Mouse (Mus musculus): ENCODE data around the gene Pcsk5. TPM values are rescaled to one million over a fixed set of nuclear protein-coding genes. Genes with fewer than 3 reads are reported as not detected.

Gene Pcsk5
- 0.53 TPM in 1 of 3 replicates, not detected in the others for total RNA-seq (2017)

DNA sequence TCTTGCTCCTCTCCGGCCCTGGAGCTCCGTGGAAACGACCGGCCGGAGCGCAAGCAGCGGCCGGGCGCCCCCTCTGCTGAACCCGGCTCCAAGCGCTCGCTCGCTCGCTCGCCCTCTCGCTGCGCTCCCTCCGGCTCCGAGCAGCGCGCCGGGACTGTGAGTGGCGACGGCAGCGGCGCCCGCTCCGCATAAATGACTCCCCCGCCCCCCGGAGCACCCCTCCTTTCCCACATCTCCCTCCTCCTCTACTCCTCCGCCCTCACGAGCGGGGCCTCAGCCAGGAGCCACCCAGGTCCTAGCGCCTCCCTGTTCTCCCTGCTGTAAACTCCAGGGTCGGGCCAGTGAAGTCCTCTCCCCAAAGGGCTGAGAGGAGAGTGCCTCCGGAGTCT, at the start of gene Pcsk5:
TSS of gene Pcsk5 (minus strand) at position 162 of the 389 bp plus-strand sequence.
- no peak for ATAC-seq (replicated peaks; ENCODE audit: insufficient number of reproducible peaks, low FRiP score, low TSS enrichment, poor library complexity, severe bottlenecking)

DNA sequence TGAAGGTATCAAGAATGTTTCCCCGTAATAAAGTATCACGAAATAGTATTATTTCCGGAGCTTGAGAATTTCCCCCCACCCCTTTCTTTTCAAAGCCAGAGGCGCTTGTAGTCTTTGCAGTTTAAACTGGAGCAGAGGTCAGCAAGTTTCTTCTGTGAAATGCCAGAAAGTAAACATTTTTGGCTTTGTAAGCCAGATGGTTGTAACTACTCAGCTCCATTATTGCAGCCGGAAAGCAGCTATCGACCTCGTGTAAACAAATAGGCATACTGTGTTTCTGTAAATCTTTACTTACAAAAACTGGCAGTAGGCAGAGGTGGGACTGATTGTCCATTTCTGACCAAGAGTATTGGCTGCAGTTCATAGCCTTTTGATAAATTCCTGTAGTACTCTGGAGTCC, 38.4 kb upstream of the Pcsk5 start:
- ATAC-seq (replicated peaks; ENCODE audit: insufficient number of reproducible peaks, low FRiP score, low TSS enrichment, poor library complexity, severe bottlenecking): no peak

- ATAC-seq (replicated peaks; ENCODE audit: insufficient number of reproducible peaks, low FRiP score, low TSS enrichment, poor library complexity, severe bottlenecking): no peak
These were observed 37.0 kb upstream of the Pcsk5 start for GRCm38 (mm10) chr19:17874388-17874787.

GRCm38 (mm10) chr19:17873755-17874154, 36.3 kb upstream of the Pcsk5 start:
- ATAC-seq (replicated peaks; ENCODE audit: insufficient number of reproducible peaks, low FRiP score, low TSS enrichment, poor library complexity, severe bottlenecking): no peak

- ATAC-seq (replicated peaks; ENCODE audit: insufficient number of reproducible peaks, low FRiP score, low TSS enrichment, poor library complexity, severe bottlenecking): no peak
These were observed 29.0 kb upstream of the Pcsk5 start for GRCm38 (mm10) chr19:17866317-17866891.

GRCm38 (mm10) chr19:17860351-17861014, 23.1 kb upstream of the Pcsk5 start:
- ATAC-seq (replicated peaks; ENCODE audit: insufficient number of reproducible peaks, low FRiP score, low TSS enrichment, poor library complexity, severe bottlenecking): no peak

GRCm38 (mm10) chr19:17856741-17857140, 19.3 kb upstream of the Pcsk5 start:
- ATAC-seq (replicated peaks; ENCODE audit: insufficient number of reproducible peaks, low FRiP score, low TSS enrichment, poor library complexity, severe bottlenecking): no peak

DNA sequence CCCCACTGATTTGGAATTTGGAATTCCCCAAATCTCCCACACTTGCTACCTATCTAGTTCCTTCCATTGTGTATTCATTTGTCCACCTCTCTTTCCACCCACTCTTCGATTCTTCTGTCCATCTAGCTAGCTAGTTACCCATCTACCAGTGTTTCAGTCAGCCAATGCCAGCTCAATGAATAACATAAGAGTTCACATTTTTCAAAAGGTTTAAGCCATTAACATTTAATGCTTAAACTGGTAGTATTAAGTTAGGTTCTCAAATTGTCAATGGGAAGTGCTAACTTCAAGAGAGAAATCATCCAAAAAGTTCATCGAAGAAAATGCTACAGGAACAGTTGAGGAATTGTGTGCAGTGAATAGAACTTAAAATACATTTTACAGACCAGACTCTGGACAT, 11.0 kb upstream of the Pcsk5 start:
- no peak for ATAC-seq (replicated peaks; ENCODE audit: insufficient number of reproducible peaks, low FRiP score, low TSS enrichment, poor library complexity, severe bottlenecking)

DNA sequence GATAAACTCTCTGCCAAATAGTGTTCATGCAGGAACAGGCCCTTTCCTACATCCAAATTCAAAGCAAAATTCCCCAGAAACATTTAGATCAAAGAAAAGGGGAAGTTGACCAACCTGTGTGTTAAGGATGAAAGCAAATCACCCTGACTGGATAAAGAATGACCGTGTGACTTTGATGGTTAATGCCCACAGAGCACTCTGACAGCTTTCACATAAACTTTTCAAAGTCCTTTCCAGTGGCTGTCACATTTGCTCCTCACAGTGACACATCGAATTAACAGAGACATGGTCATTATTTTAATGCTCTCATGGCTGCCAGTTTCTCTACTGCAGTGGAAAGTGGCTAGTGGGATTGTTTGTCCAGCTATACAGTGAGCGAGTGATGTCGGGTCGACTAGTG, 8.5 kb upstream of the Pcsk5 start:
- ATAC-seq (replicated peaks; ENCODE audit: insufficient number of reproducible peaks, low FRiP score, low TSS enrichment, poor library complexity, severe bottlenecking): no peak

DNA sequence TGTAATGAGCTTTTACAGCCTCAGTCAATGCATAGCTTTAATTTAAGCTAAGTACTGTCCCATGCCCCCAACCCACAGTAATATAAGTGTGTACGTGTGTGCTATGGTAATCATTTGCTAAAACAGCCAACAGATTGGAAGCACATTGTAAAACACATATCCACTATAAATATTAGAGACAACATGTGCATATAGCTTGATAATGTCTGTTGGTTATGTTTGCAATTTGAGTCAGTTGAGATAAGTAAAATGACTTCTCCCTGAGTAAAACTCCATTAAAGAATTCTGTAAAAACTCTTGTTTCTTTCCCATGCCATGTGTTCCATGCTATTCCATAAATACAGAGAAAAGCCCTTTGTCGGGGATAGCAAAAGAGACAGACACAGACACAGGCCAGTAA, 4.2 kb upstream of the Pcsk5 start:
- ATAC-seq (replicated peaks; ENCODE audit: insufficient number of reproducible peaks, low FRiP score, low TSS enrichment, poor library complexity, severe bottlenecking): no peak

DNA sequence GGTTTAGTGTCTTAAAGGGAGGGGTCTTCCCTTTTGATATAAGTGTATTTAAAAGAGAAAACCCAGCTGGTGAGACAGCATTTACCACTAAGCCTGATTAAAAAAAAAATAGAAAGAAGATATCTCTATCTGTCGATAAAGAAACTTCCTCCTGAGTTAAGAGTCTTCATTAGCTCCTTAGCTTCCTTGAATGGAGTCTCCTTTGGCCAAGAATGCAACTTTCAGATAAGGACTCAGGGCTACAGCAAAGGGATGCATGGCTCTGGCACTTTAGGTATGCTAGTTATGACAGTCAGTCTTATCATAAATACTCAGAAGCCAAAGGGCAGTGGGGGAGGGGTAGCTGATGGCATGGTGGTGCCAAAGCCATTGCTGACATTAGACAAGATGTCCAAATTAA, 2.4 kb upstream of the Pcsk5 start:
- no peak for ATAC-seq (replicated peaks; ENCODE audit: insufficient number of reproducible peaks, low FRiP score, low TSS enrichment, poor library complexity, severe bottlenecking)

- no peak for ATAC-seq (replicated peaks; ENCODE audit: insufficient number of reproducible peaks, low FRiP score, low TSS enrichment, poor library complexity, severe bottlenecking)
These were observed 614 bp downstream of the Pcsk5 start for GRCm38 (mm10) chr19:17836566-17837470.

DNA sequence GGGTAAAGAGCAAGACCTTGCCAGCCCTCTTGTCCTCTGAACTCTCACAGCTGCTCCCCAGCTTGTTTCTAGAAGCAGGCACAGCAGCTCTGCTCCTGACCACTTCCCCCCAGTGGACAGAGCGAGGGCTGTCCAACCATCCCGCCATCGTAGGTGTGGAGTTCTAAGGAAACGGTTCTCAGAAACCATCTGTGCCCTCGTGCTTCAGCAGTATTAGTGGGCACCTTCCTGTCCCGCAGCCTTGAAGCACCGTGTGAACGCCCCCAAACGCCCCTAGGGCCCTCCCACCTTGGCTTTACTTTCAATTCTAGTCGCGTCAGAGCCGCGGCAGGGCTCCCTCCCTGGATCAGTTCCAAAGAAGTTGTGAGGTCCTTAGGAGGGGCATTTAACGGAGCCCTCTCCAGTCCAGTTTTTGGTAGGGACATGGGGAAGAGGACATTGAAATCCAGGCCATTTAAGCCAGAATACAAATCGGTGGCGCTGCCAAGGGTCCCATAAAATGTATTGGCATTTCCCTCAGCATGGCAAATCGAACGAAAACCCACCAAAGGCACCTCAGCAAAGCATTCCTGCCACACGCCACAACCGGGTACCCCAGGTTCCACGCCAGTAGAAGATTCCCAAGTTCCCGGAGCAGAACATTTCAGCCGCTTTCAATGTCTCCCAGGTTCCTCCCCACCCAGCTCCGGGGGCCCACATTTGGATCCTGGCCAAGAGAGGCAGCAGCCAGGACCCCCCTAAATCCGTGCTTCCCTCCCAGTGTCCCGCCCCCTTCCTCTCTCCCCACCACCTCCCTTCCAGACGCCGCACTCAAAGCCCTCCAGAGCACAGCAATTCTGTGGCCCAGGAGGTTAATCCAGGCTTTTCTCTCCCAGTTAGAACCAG, 1.5 kb downstream of the Pcsk5 start:
- no peak for ATAC-seq (replicated peaks; ENCODE audit: insufficient number of reproducible peaks, low FRiP score, low TSS enrichment, poor library complexity, severe bottlenecking)

DNA sequence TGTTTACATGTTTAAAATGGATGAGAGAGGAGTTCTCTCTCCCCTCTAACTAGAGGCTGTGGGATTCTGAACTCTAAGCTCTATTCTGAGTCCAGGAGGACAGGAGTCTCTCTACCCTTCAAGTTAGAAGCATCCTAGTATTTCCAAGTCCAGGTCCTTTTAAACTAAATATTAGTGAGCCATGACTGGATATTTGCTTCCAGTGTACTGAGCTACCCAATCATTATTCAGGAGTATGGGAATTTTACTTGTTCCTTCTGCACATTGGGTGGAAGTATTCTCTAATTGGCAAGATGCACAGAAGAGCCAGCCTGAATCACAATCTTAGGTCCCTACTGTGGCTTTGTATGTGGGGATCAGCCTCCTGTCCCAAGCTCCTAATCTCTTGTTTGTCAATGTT, 2.5 kb downstream of the Pcsk5 start:
- ATAC-seq (replicated peaks; ENCODE audit: insufficient number of reproducible peaks, low FRiP score, low TSS enrichment, poor library complexity, severe bottlenecking): no peak

DNA sequence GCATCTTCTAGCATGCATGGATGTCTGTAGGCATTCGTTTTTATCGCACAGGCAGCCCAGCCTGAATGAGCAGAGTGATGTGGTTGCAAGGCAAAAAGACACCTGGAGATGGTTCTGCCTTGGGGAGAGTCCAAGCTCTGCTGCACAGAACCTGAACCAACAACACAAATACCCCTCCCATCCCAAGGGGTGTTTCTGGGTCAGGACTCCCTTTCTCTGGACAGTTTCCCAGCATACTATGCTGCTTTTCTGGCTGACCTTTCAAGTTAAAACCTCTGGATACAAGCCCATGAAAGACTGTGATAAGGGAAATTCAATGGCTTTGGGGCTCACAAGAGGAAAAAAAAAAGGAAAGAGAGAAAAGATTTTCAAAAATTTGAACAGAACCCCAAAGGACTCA, 6.1 kb downstream of the Pcsk5 start:
- ATAC-seq (replicated peaks; ENCODE audit: insufficient number of reproducible peaks, low FRiP score, low TSS enrichment, poor library complexity, severe bottlenecking): no peak

- no peak for ATAC-seq (replicated peaks; ENCODE audit: insufficient number of reproducible peaks, low FRiP score, low TSS enrichment, poor library complexity, severe bottlenecking)
These were observed 9.0 kb downstream of the Pcsk5 start for GRCm38 (mm10) chr19:17828414-17828813.

GRCm38 (mm10) chr19:17826694-17827093, 10.7 kb downstream of the Pcsk5 start:
- no peak for ATAC-seq (replicated peaks; ENCODE audit: insufficient number of reproducible peaks, low FRiP score, low TSS enrichment, poor library complexity, severe bottlenecking)

DNA sequence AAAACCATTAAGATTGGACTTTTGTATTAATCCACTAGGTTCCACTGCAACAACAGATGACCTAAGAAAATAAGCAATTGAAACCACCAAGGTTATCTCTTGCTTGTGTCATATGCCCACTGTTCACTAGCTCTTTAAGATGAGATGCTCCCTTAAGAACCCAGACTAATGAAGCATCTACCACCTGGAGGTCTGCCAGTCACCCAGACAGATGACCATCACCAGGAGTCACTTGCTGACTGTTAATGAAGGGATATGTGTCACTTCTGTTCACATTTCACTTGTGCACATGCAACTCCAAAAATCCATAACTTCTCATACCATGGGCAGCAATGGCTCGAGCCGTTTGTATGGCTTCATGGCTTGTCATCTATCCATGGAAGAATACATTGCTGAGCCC, 17.4 kb downstream of the Pcsk5 start:
- ATAC-seq (replicated peaks; ENCODE audit: insufficient number of reproducible peaks, low FRiP score, low TSS enrichment, poor library complexity, severe bottlenecking): no peak

DNA sequence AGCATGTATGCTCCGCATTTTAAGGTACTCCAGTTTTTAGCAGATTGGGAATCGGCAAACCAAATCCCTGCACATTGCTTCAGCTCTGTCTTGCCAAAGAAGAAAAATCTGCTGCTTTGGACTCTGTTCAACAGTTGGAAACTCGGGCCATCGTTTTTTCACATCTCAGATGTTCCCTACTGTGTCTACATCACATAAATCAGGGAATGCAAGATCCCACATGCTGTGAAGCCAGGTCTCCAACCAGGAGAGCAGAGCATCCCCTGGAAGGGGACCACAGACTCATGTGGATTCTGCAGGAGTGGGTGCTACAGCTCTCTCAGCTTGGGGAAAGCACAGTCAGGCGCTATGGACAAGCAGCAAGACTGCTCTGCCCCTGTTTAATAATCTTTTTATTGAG, 18.4 kb downstream of the Pcsk5 start:
- no peak for ATAC-seq (replicated peaks; ENCODE audit: insufficient number of reproducible peaks, low FRiP score, low TSS enrichment, poor library complexity, severe bottlenecking)
